Mouse (Mus musculus) layer of hippocampus, postnatal 25 days (tissue): Measurements from ENCODE around the gene Myl4. TPM values are rescaled to one million over a fixed set of nuclear protein-coding genes. Genes with fewer than 3 reads are reported as not detected.

Source experiments
- DNase-seq, 2 experiments: peaks; one replicate each; pipeline ENCODE4 v3.0.0; 2022; ENCODE audit warnings: mixed read lengths in 2 of 2, low spot score in 1 of 2; ENCODE audit errors: extremely low spot score in 1 of 2
- total RNA-seq, 2 experiments: library from RNA; stranded (reverse); gene quantifications; 2 replicates each; pipeline ENCODE4 v1.2.3; 2021

Gene Myl4
- total RNA-seq, 2 experiments from 2014 or later = 2.3 to 3.9 TPM

GRCm38 (mm10) chr11:104599265-104599945 lies 48.9 kb downstream of the Myl4 start:
- DNase-seq = no peak

- DNase-seq = no peak
Measured at GRCm38 (mm10) chr11:104600675-104601074, 50.2 kb downstream of the Myl4 start.

- DNase-seq = no peak
Measured at GRCm38 (mm10) chr11:104604192-104604591, 53.7 kb downstream of the Myl4 start.

- DNase-seq = peak; percentile 18 to 46
Measured at GRCm38 (mm10) chr11:104607491-104608245, 57.2 kb downstream of the Myl4 start, which contains the start of gene Itgb3. TSS of gene Itgb3 (plus strand) at chr11:104608000.

- no peak for DNase-seq
Measured at GRCm38 (mm10) chr11:104608249-104608920, 57.9 kb downstream of the Myl4 start.

- DNase-seq = no peak
Measured at GRCm38 (mm10) chr11:104609033-104609684, 58.7 kb downstream of the Myl4 start.

- no peak for DNase-seq
Measured at GRCm38 (mm10) chr11:104609733-104610132, 59.3 kb downstream of the Myl4 start.

GRCm38 (mm10) chr11:104611579-104612151 lies 61.2 kb downstream of the Myl4 start:
- no peak for DNase-seq

- no peak for DNase-seq
Measured at GRCm38 (mm10) chr11:104613551-104613950, 63.1 kb downstream of the Myl4 start.

- DNase-seq = no peak
Measured at GRCm38 (mm10) chr11:104614130-104614529, 63.7 kb downstream of the Myl4 start.

GRCm38 (mm10) chr11:104616182-104616581 lies 65.7 kb downstream of the Myl4 start:
- no peak for DNase-seq

GRCm38 (mm10) chr11:104618638-104619076 lies 68.2 kb downstream of the Myl4 start:
- DNase-seq = no peak

GRCm38 (mm10) chr11:104619084-104620022 lies 68.9 kb downstream of the Myl4 start:
- no peak for DNase-seq

- DNase-seq = no peak
Measured at GRCm38 (mm10) chr11:104622040-104622962, 71.8 kb downstream of the Myl4 start.

GRCm38 (mm10) chr11:104624791-104625391 lies 74.4 kb downstream of the Myl4 start:
- no peak for DNase-seq

- no peak for DNase-seq
Measured at GRCm38 (mm10) chr11:104625453-104626402, 75.3 kb downstream of the Myl4 start.

GRCm38 (mm10) chr11:104626635-104627034 lies 76.2 kb downstream of the Myl4 start:
- no peak for DNase-seq
